Mouse (Mus musculus) left cerebral cortex, postnatal 10 days (tissue): ENCODE data around the gene Gm11084. TPM values are rescaled to one million over a fixed set of nuclear protein-coding genes. Genes with fewer than 3 reads are reported as not detected.
"Not testable (repeated sequence)": the region's sequence is repeated elsewhere in the genome, so short reads cannot be mapped to it uniquely, and the experiment has no call there.

ENCODE experiments used
- DNase-seq, 2 experiments: peaks; one replicate each; pipeline ENCODE4 v3.0.0; 2021 to 2022; ENCODE audit warnings: low spot score in 2 of 2, mixed read lengths in 1 of 2; ENCODE audit errors: extremely low spot score in 1 of 2
- intact Hi-C: fragments of 180-260 bp; cut with DNase I; formaldehyde crosslinking; loops from one replicate; pipeline ENCODE4 v1.15.1; 2025
- total RNA-seq, 2 experiments: library from RNA; stranded (reverse); gene quantifications; 2 replicates each; pipeline ENCODE4 v1.2.3; 2021

Gene Gm11084
- total RNA-seq, 2 experiments from 2014 or later = not detected

DNA sequence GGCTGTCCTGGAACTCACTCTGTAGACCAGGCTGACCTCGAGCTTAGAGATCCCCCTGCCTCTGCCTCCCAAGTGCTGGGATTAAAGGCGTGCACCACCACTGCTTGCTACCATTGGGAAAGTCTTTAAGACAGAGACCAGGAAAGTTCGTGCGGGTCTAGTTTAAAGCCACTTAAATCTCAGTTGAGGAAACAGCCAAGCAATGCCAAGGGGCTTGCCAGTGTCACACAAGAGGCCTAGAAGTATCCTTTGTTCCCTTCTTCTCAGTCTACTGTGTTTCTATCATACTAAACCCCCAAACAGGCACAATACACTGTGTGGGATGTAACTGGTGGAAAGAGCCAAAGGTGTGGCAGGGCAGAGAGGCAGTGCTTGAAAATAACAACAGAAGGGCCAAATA lies 11.1 kb upstream of the Gm11084 start:
- intact Hi-C loops = no loop called here
- no peak for DNase-seq

DNA sequence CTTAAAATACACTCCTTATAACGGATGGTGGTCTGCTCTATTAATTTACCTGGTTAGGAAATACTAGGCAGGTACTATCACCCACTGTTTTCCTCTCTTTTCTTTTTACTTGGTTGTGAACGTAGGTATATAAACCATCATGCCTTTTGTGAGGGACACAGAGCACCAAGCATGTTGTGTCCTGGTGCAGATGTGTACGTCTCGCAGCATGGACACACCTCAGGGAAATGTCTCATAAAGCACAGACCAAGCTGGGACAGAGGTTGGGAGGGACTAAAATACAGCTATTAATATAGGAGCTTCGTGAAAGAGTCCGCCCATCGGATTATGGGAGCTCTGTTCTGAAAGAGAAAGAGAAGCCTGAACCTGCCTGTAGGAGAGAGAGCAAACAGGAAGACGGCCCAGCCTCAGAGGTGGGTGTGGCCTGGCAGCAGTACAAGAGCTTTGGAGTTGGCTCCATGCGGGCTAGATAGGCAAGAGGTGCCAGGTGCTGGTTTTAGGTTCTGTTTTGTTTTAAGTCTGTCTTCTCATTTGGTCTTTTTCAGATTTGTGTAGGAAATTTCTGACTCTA lies 10.4 kb upstream of the Gm11084 start:
- intact Hi-C loops = no loop called here
- peak in 1 of 2 experiments; percentile 75 for DNase-seq

DNA sequence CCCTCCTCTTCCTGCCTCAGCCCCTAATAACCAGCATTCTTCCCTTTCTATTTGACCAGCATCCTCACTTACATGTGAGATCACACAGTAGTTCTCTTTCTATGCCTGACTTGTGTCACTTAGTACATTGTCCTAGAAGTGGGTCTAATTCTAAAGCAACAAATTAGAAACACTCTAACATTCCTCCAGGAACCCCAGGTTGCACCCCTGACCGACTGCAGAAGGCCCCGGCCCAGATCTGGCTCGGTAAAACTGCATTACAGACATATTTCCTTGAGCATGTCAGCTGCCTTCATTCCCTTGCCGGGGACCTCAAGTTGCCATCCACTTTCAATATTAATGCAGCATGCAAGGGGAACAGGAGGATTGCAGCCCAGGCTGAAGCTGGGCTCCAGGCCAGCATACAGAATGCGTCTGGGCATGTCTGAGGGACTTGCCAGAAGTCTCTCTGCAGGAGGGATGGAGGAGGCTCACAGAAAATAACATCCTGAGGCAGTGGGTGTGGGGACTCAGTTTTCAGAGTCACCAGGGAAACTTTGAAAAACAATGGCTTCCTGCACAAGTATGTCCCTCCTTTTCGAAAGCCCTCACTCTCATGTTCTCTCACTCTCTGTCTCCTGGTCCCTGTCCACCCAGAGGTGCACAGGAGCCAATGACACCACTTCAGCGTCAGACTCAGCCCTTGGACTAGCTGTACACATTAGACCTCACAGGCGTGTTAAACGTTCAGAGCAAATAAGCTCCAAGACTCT lies 9.0 kb upstream of the Gm11084 start:
- intact Hi-C loops = no loop called here
- DNase-seq = peak; percentile 74 to 89

DNA sequence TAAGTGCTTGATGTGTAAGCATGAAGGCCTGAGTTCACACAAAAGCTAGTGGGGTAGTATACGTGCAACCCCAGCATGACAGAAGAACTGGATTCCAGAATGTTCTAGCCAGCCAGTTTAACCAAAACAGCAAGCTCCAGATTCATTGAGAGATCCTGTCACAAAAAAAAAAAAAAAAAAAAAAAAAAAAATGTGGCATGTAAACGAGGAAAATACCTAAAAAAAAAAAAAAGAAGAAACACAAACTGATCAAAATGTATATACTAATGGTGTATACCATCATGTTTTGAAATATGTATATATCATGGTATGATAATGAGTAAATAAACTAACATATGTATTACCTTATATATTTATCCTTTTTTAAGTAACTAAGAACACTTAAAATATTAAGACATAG lies 7.6 kb upstream of the Gm11084 start:
- DNase-seq = no peak
- intact Hi-C loops = no loop called here

DNA sequence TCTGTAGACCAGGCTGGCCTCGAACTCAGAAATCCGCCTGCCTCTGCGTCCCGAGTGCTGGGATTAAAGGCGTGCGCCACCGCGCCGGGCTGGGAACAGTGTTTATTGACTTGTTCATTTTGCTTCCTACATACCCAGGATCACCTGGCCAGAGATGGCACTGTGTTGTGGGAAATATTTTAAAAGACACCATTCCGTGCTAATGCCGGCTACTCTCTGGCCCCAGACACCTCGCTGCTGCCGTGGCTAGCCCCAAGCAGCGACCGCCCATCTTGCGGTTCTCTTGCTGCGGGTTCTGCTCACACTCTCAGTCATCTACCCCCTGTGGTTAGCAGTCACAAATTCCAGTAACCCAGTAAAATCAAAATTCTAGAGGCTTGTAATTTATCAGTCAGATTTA lies 6.0 kb upstream of the Gm11084 start:
- intact Hi-C loops = no loop called here
- DNase-seq = no peak

DNA sequence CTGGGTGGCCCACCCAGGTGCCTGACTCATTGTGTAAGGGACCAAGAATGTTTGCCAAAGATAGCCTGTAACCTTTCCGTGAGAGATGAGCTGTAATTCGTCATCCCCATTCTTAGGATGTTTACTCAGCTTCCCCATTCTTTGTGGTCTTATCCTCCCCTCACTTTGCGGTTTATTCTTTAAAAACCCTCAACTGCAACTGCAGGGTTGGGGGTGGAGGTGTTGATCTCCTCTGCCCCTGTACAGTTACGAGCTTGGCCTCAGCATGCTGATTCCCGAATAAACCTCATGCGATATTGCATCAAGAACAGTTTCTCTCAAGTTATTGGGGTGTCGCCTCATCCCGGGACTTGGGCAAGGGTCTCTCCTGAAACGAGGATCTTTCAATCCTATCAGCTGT lies 2.4 kb upstream of the Gm11084 start:
- not testable (repeated sequence) for DNase-seq
- intact Hi-C loops = loop anchor here (10.0 kb wide), 1 partner anchor 66 kb away; no protein-coding TSS in a partner anchor

DNA sequence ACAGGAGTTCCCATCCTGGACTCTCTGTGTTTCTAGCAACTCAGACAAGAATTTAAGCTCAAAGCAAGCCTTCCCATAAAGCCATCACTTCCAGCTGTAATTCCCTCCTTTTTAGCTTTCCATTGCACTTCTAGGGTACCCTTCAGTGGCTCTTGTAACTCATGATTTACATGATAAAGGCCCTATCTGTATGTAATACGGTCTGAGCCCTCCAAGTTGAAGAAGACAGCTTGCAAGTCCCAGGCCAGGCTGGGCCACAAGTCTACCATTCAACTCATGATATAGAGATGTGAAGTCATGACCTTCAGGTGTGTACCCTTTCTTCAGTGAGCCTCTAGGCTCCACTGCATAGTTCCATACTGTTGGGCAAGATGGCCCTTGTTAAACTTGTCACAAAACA lies 1.0 kb downstream of the Gm11084 start:
- intact Hi-C loops = loop anchor here (10.0 kb wide), 1 partner anchor 69 kb away; no protein-coding TSS in a partner anchor
- DNase-seq = no peak

DNA sequence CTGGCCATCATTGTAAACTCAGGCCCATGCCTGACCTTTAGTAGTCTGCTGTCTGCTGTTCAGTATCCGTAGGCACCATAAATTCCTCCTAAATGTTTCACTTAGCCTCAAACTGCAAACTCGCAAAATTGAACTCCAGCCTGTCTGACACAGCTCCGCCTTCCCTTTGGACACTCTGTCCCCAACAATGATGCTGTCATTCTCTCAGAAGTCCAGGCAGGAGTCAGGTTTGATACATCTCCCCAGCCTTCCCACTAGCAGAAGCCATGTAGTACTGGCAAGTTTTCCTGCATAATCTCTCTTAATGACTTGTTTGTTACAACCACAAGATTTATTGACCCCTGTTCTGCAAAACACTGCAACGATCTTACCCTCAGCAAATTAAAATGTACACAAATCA lies 1.7 kb downstream of the Gm11084 start:
- no peak for DNase-seq
- intact Hi-C loops = loop anchor here (10.0 kb wide), 1 partner anchor 70 kb away; no protein-coding TSS in a partner anchor

DNA sequence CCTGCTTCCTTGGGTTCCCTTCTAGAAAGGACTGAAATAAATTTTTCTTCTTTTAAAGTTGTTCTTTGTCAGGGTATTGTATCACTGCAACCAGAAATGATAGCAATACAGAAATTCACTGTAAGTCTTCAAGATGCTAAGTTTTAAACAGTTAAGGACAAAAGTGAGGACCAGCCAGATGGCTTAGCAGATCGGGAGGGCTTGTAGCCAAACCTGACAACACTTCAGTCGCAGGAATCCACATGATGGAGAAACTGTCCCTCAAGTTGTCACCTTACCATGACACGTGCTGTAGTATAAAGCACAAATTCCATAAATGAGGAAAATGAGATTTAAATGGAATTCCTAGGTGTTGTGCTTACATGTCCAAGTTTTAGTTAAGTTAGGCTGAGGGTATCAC lies 3.3 kb downstream of the Gm11084 start:
- intact Hi-C loops = loop anchor here (10.0 kb wide), 1 partner anchor 72 kb away; no protein-coding TSS in a partner anchor
- peak in 1 of 2 experiments; percentile 23 for DNase-seq

DNA sequence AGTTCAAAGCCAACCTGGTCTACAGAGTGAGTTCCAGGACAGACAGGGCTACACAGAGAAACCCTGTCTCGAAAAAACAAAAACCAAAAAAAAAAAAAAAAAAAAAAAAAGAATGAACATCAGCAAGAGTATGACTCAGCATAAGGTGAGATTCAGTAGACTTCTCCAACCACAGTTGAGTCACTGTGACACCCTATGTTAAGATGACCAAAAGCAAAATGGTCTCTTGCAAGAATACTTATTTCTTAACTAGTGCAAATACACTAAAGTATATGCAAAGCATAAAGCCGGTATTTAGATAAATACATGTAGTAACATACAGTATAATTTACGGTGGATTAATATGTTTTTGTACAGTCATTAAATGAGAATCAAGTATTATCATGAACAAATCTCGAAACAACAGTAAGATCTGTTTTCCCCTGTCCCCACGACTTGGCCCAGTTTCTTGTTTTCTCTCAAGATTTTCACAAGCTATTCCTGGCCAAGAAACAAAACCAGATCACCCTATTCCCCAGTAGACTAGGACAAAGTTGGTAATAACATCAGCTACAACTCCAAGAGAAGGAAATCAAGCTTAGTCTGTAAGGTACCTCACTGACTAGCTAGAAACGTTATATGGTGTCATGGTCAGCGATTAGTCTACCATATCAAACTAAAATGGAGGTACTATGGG lies 4.3 kb downstream of the Gm11084 start:
- no peak for DNase-seq
- intact Hi-C loops = loop anchor here (10.0 kb wide), 1 partner anchor 73 kb away; no protein-coding TSS in a partner anchor

DNA sequence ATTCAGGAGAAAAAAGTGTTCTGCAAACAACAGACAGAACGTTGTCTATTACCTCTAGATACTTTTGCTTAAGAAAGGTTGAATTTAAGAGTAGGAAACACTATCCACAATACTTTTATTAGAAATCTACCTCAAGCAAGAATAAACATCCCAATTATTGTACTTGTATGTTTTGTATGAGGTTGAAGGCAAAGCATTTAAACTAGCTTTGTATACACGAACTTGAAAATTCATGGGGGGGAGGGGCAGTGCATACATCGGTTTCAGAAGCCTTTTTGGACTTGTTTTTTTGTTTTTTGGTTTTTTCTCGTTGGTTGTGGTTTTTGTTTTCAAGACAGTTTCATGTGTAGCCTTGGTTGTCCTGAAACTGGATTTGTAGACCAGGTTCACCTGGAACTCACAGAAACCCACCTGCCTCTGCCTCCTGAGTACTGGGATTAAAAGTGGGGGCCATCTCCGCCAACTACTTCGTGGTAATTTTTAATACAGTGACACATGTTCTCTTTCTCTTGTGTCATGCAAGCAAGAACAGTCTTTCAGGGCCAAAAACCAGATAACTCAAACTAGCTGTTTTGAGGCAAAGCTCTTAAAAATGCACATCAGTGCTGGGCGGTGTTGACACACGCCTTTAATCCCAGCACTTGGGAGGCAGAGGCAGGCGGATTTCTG lies 4.9 kb downstream of the Gm11084 start:
- no peak for DNase-seq
- intact Hi-C loops = loop anchor here (10.0 kb wide), 1 partner anchor 73 kb away; no protein-coding TSS in a partner anchor

DNA sequence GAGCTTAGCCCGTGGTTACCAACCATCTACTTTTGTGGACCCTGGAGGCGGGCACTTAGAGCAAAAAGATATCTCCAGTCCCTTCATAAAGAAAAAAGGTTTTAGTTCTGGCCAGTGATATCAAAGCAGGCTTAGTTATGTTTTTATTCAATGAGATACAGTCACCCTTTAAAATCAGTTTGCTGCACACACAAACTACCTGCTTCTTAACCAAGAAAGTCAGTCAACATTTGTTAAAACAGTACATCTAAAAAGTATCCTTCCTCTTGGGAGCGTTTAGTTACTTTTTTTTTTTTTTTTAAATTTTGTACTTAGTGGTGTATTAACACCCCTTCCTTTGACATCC lies 5.5 kb downstream of the Gm11084 start:
- intact Hi-C loops = loop anchor here (10.0 kb wide), 1 partner anchor 74 kb away; no protein-coding TSS in a partner anchor
- DNase-seq = no peak

DNA sequence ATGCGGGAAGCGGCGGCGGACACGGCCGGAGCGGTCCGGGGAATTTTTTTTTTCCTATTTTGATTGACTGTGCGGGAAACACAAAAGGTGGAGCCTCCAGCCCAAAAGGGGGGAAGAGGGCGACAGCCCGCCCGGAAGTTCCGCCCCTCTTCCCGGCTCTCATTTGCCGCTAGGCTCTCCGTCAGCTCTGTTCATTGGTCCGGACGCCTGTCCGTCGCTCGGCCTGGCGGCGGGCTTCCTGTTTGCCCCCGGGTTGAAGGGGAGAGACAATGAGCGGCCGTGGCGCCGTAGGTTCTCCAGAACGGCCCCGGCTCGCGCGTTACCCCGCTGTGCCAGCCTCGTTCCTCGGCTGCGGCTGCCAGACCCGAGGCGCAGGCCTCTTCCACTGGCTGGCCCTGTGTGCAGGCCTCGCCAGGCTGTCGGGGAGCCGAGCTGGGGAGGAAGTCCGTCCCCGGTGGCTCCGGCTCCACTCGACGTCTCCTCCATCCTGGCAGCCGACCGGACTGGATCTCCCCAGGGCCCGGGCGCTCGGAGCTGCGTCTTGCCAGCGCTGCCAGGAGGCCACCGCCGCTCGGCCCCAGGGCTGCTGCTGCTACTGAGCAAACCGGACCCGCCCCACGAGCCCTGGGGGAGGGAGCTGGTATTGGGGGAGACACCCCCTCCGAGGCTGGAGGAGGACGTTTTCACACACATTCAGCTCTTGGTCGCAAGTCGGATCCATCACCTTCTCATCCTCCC lies 6.0 kb downstream of the Gm11084 start, which contains the start of gene Sp3:
Sp3 (minus strand) TSS at position 110 of the 738 bp plus-strand sequence.
- intact Hi-C loops = loop anchor here (10.0 kb wide), 1 partner anchor 74 kb away; no protein-coding TSS in a partner anchor
- peak; percentile 96 to 99 for DNase-seq

DNA sequence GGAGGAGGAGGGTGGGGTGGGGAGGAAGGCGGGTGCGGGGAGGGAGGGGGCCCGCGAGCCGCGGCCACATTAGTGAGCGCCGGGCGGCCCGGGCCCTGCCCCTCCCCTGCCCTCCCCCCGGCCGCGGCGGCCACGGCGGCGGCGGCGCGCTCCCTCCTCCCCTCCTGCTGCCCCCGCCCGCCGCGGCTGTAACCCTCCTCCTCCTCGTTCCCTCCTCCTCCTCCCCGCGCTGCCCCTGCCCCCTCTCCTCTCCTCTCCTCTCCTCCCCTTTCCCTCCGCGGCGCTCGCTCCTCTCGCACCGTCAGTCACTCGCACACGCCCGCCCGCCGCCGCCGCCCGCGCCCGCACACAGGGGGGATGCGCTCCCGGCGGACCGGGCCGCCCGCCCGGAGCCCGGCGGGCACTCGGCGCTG lies 6.9 kb downstream of the Gm11084 start:
- peak; percentile 64 to 96 for DNase-seq
- intact Hi-C loops = loop anchor here (5.0 to 10.0 kb wide), 3 partner anchors 75 to 293 kb away; partner anchors contain the start of gene Sp9

DNA sequence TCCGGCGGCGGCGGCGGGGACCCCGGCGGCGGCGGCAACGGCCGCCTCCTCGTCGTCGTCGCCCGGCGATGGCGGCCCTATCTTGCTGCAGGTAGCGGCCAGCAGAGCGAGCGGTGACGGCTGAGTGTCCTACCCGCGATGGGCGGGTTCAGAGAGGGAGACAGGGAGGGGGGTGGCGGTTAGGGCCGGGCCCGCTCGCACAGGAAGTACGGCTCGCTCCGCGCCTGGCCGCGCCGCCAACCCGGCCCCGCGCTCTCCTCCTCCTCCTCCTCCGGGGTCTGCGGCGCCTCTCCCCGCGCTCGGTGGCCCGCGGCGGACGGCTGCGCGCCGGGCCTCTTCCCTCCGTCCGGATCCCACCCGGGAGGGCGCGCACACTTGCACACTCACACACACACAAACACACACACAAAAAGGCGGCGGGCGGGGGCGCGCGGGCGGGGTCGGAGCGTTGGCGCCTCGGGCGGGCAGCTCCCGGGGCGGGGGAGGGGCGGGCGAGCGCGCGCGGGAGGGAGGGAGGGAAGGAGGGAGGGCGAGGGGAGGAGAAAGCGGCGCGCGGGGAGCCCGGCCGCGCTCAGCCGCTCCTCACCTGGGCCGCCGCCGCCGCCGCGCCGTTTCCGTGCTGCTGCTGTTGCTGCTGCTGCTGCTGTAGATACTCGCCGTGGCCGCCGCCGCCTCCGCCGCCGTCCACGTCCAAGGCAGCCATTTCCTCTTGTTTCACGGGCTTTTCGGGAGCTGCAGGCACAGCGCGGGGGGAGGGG lies 7.4 kb downstream of the Gm11084 start:
- DNase-seq = peak; percentile 71 to 93
- intact Hi-C loops = loop anchor here (5.0 to 10.0 kb wide), 2 partner anchors 254 to 293 kb away; partner anchors contain the start of gene Sp9

DNA sequence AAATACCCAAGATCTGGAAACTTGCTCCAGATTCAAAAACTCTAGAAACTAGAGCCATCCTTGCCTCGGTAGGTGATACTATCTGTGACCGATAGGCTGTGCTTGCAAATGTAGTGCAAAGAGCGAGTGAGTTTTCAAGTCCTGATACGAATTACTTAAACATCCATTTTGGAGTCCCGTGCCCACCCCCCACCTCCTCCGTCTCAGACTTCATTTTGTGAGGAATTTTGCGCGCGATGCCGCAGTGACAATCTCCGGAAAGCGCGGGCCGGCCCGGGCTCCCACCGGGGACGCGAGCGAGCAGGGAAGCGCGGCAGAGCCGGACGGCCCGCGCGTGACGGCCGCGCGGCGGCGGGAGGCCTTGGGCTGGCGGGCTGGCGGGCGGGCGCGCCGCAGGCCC lies 8.0 kb downstream of the Gm11084 start:
- intact Hi-C loops = loop anchor here (5.0 to 10.0 kb wide), 2 partner anchors 254 to 294 kb away; partner anchors contain the start of gene Sp9
- peak in 1 of 2 experiments; percentile 80 for DNase-seq

DNA sequence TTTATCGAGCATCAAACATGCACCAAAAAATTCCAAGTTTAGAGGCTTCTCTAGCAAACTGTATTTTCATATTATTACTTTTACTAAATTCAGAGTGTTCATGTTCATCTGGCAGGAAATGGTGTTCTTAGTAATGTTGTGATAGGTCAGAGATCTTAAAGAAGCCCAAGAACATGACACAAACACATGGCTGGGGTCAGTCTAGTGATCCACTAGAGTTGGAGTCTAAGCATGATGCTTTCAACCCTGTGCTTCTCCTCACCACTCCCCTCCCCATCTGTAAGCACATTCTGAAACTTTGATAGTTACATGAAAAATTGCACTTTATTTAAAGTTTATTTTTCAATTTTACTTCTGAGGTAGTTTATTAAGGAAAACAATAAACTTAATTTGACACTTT lies 9.2 kb downstream of the Gm11084 start:
- no peak for DNase-seq
- intact Hi-C loops = loop anchor here (5.0 to 10.0 kb wide), 2 partner anchors 252 to 295 kb away; partner anchors contain the start of gene Sp9
